Mouse (Mus musculus) midbrain, embryonic 11.5 days (tissue): ENCODE measurements around the gene Stac2. TPM values are rescaled to one million over a fixed set of nuclear protein-coding genes. Genes with fewer than 3 reads are reported as not detected.

Experiments used
- ATAC-seq: fragments of 200-750 bp; cut with Nextera tagmentation; 2 replicates; pipeline ENCODE4 v1.8.0; 2017; ENCODE audit warnings: moderate TSS enrichment, moderate library complexity; ENCODE audit not compliant: low FRiP score
- DNase-seq: peaks from one replicate; pipeline ENCODE4 v3.0.0; 2015; ENCODE audit warnings: low spot score; ENCODE audit errors: missing footprints
- H3K27ac ChIP-seq: fragments of 300-500 bp; sonication (generic); 2 replicates; pipeline ENCODE4 v1.5.1; 2014; ENCODE audit warnings: low read depth, low read length
- H3K27me3 ChIP-seq: fragments of 300-500 bp; sonication (generic); 2 replicates; pipeline ENCODE4 v1.6.1; 2014; ENCODE audit warnings: mild to moderate bottlenecking, low read length, moderate library complexity, mixed read lengths; ENCODE audit not compliant: control insufficient read depth, insufficient read depth
- H3K36me3 ChIP-seq: fragments of 300-500 bp; sonication (generic); 2 replicates; pipeline ENCODE4 v1.6.1; 2014; ENCODE audit warnings: mild to moderate bottlenecking, low read length, moderate library complexity, mixed read lengths; ENCODE audit not compliant: control insufficient read depth, insufficient read depth
- H3K4me1 ChIP-seq: fragments of 300-500 bp; sonication (generic); 2 replicates; pipeline ENCODE4 v1.6.1; 2014; ENCODE audit warnings: low read length; ENCODE audit not compliant: control insufficient read depth, insufficient read depth
- H3K4me2 ChIP-seq: fragments of 300-500 bp; sonication (generic); 2 replicates; pipeline ENCODE4 v1.6.1; 2014; ENCODE audit warnings: mild to moderate bottlenecking, moderate library complexity
- H3K4me3 ChIP-seq: fragments of 300-500 bp; sonication (generic); 2 replicates; pipeline ENCODE4 v1.5.1; 2014; ENCODE audit warnings: low read depth, low read length
- H3K9ac ChIP-seq: fragments of 300-500 bp; sonication (generic); 2 replicates; pipeline ENCODE4 v1.6.1; 2014; ENCODE audit warnings: low read length
- H3K9me3 ChIP-seq: fragments of 300-500 bp; sonication (generic); 2 replicates; pipeline ENCODE4 v1.6.1; 2016; ENCODE audit warnings: low read length; ENCODE audit not compliant: control insufficient read depth
- WGBS: fragments of 180-500 bp; shearing (Covaris S2); extraction: QIAGEN DNeasy Blood & Tissue Kit; methylation state at CpG from one replicate; pipeline ENCODE4 v1.1.7; 2014; 5-methylcytosine and 5-hydroxymethylcytosine counted together
- polyA plus RNA-seq: library from polyadenylated mRNA; unstranded; fragments of >200 nt; fragmentation: Nextera tagmentation; extraction: Ambion mirVana; gene quantifications from 2 replicates; pipeline ENCODE4 v1.2.1, GENCODE M21; 2014

Stac2 gene
- polyA plus RNA-seq, 1 experiment from 2014 or later: 0.37 TPM

GRCm38 (mm10) chr11:98027785-98028184 lies 25.5 kb downstream of the Stac2 start:
- Histone ChIP-seq H3K4me2 (peak overlapping the region; percentile 80), H3K9ac (peak overlapping the region; percentile 99), H3K9me3 (no peaks in the 10 kb centered on the region), H3K27ac (no peak overlapping the region), H3K4me3 (peak overlapping the region; percentile 100), H3K4me1 (peaks cover 18% of the 10 kb centered on the region), H3K27me3 (no peaks in the 10 kb centered on the region), H3K36me3 (peaks cover 16% of the 10 kb centered on the region)
- 29% methylated on average over 7 of the region's 7 CpGs for WGBS
- ATAC-seq (no peak), DNase-seq (no peak)

GRCm38 (mm10) chr11:98027297-98027688 lies 26.0 kb downstream of the Stac2 start:
- under 1% methylated on average over 18 of the region's 18 CpGs for WGBS
- Histone ChIP-seq H3K36me3 (peaks cover 16% of the 10 kb centered on the region), H3K27ac (peak overlapping the region; percentile 93), H3K4me3 (peak overlapping the region; percentile 100), H3K4me2 (peak overlapping the region; percentile 80), H3K27me3 (no peaks in the 10 kb centered on the region), H3K9me3 (no peaks in the 10 kb centered on the region), H3K9ac (peak overlapping the region; percentile 99), H3K4me1 (peaks cover 18% of the 10 kb centered on the region)
- DNase-seq (no peak), ATAC-seq (no peak)

- under 1% methylated on average over 67 of the region's 69 CpGs for WGBS
- H3K4me1 ChIP-seq: peaks cover 22% of the 10 kb centered on the region
- H3K4me3 ChIP-seq: peak within 1 kb of the TSS; percentile 100
- peak within 1 kb of the TSS; percentile 80 for H3K4me2 ChIP-seq
- peak; percentile 100 for DNase-seq
- H3K9me3 ChIP-seq: no peaks in the 10 kb centered on the region
- no peaks in the 10 kb centered on the region for H3K27me3 ChIP-seq
- ATAC-seq: peak; percentile 75
- H3K36me3 ChIP-seq: peaks cover 16% of the 10 kb centered on the region
- peak within 1 kb of the TSS; percentile 93 for H3K27ac ChIP-seq
- peak within 1 kb of the TSS; percentile 99 for H3K9ac ChIP-seq
Observed at GRCm38 (mm10) chr11:98026570-98027296, 26.5 kb downstream of the Stac2 start, which contains the start of gene Rpl19. TSS of gene Rpl19 (plus strand) at chr11:98026710.

DNA sequence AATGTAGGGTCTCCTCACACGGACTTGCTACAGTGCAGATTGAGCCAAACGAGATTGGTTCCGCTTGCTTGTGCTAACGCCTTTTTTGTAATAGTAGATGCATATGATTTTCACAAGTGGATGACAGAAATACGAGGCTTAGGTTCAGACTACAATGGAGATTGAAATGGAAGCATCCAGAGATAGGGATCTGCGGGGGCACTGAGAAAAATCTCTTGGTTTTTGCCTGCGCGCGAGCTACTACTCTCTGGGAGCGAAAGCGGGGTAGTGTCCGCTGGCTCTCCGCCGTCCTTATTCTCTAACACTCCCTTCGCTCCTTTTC lies 27.1 kb downstream of the Stac2 start:
- peaks cover 16% of the 10 kb centered on the region for H3K36me3 ChIP-seq
- no peak for ATAC-seq
- WGBS: 5% methylated on average over 15 of the region's 15 CpGs

DNA sequence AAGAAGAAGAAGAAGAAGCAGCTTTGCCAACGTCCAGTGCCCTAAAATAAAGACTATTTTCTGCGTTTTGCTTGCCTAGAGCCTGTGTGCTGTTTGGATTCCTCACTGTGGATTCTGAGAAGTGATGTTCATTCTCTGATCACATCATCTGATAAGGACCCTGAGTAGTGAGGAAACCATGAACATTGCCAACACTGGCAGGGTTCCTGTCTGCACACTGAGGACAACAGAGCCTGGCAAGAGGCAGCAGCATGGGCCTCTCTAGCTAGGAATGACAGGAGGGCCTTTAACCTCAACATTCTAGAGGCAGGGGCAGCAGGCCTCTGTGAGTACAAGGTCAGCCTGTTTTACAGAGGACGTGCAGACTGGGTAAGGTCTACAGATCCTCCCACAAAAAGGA lies 28.7 kb downstream of the Stac2 start:
- no peak overlapping the region for H3K4me3 ChIP-seq
- no peak overlapping the region for H3K9ac ChIP-seq
- no peaks in the 10 kb centered on the region for H3K9me3 ChIP-seq
- H3K36me3 ChIP-seq: peaks cover 10% of the 10 kb centered on the region
- peaks cover 39% of the 10 kb centered on the region for H3K4me1 ChIP-seq
- no peak for ATAC-seq
- no peaks in the 10 kb centered on the region for H3K27me3 ChIP-seq
- no peak overlapping the region for H3K4me2 ChIP-seq
- no peak overlapping the region for H3K27ac ChIP-seq
- no peak for DNase-seq
- WGBS: 91% methylated on average over 3 of the region's 3 CpGs

More for the DNA sequence above, 27.1 kb downstream of the Stac2 start:
- Histone ChIP-seq H3K4me2 (peak overlapping the region; percentile 80), H3K27ac (peak overlapping the region; percentile 93), H3K4me3 (peak overlapping the region; percentile 100), H3K27me3 (no peaks in the 10 kb centered on the region), H3K9me3 (no peaks in the 10 kb centered on the region), H3K9ac (peak overlapping the region; percentile 99), H3K4me1 (peaks cover 27% of the 10 kb centered on the region)
- no peak for DNase-seq

GRCm38 (mm10) chr11:98022555-98023371 lies 30.5 kb downstream of the Stac2 start, which contains the start of gene Cacnb1:
TSS of gene Cacnb1 (minus strand) at chr11:98023034.
- Histone ChIP-seq H3K27ac (peak within 1 kb of the TSS; percentile 91), H3K27me3 (no peaks in the 10 kb centered on the region), H3K4me3 (peak within 1 kb of the TSS; percentile 77), H3K9ac (peak within 1 kb of the TSS; percentile 87), H3K36me3 (no peaks in the 10 kb centered on the region), H3K9me3 (no peaks in the 10 kb centered on the region), H3K4me2 (peak within 1 kb of the TSS; percentile 92), H3K4me1 (peaks cover 49% of the 10 kb centered on the region)
- under 1% methylated on average over 49 of the region's 52 CpGs for WGBS
- peak; percentile 98 for DNase-seq
- peak; percentile 70 for ATAC-seq

GRCm38 (mm10) chr11:98022253-98022554 lies 31.1 kb downstream of the Stac2 start:
- peak overlapping the region; percentile 77 for H3K4me3 ChIP-seq
- H3K9ac ChIP-seq: peak overlapping the region; percentile 87
- H3K36me3 ChIP-seq: no peaks in the 10 kb centered on the region
- under 1% methylated on average over 23 of the region's 23 CpGs for WGBS
- DNase-seq (no peak), ATAC-seq (no peak)
- H3K4me1 ChIP-seq: peaks cover 47% of the 10 kb centered on the region
- H3K4me2 ChIP-seq: peak overlapping the region; percentile 92
- H3K27ac ChIP-seq: peak overlapping the region; percentile 91
- no peaks in the 10 kb centered on the region for H3K9me3 ChIP-seq
- H3K27me3 ChIP-seq: no peaks in the 10 kb centered on the region

GRCm38 (mm10) chr11:98021565-98022252 lies 31.6 kb downstream of the Stac2 start:
- WGBS: 5% methylated on average over 34 of the region's 34 CpGs
- DNase-seq: peak; percentile 96
- peak overlapping the region; percentile 77 for H3K4me3 ChIP-seq
- no peaks in the 10 kb centered on the region for H3K27me3 ChIP-seq
- H3K27ac ChIP-seq: peak overlapping the region; percentile 91
- ATAC-seq: 0 out of 2 replicates have a peak, but pooled peaks have one; percentile 3
- H3K9me3 ChIP-seq: no peaks in the 10 kb centered on the region
- peak overlapping the region; percentile 92 for H3K4me2 ChIP-seq
- H3K4me1 ChIP-seq: peaks cover 47% of the 10 kb centered on the region
- no peaks in the 10 kb centered on the region for H3K36me3 ChIP-seq
- peak overlapping the region; percentile 87 for H3K9ac ChIP-seq
